Mouse (Mus musculus) heart, postnatal 0 days (tissue): ENCODE measurements around the gene Nr1h4. TPM values are rescaled to one million over a fixed set of nuclear protein-coding genes. Genes with fewer than 3 reads are reported as not detected.
A peak's percentile ranks its signal among the peaks of the same experiment; 100 is the strongest.

Source experiments
- ATAC-seq: fragments of 200-750 bp; cut with Nextera tagmentation; 2 replicates; pipeline ENCODE4 v1.8.0; 2017; ENCODE audit warnings: low read depth, moderate number of reproducible peaks, moderate library complexity; ENCODE audit not compliant: insufficient read depth
- DNase-seq: peaks from one replicate; pipeline ENCODE4 v3.0.0-alpha.2; 2016; ENCODE audit warnings: low spot score
- H3K27ac ChIP-seq: fragments of 300-500 bp; sonication (generic); 2 replicates; pipeline ENCODE4 v1.5.1; 2014; ENCODE audit warnings: low read depth, mild to moderate bottlenecking
- H3K27me3 ChIP-seq: fragments of 300-500 bp; sonication (generic); 2 replicates; pipeline ENCODE4 v1.6.1; 2014; ENCODE audit warnings: low read length, mixed read lengths; ENCODE audit not compliant: control insufficient read depth, insufficient read depth
- H3K36me3 ChIP-seq: fragments of 300-500 bp; sonication (generic); replicated peaks from 2 replicates; pipeline ENCODE4 v1.6.1; 2014; ENCODE audit warnings: low read length, mixed read lengths; ENCODE audit not compliant: control insufficient read depth, insufficient read depth
- H3K4me1 ChIP-seq: fragments of 300-500 bp; sonication (generic); 2 replicates; pipeline ENCODE4 v1.6.1; 2014; ENCODE audit warnings: antibody characterized with exemption; ENCODE audit not compliant: control insufficient read depth, insufficient read depth
- H3K4me2 ChIP-seq: fragments of 300-500 bp; sonication (generic); 2 replicates; pipeline ENCODE4 v1.6.1; 2014; ENCODE audit warnings: low read depth, mild to moderate bottlenecking, low read length, moderate library complexity
- H3K4me3 ChIP-seq: fragments of 300-500 bp; sonication (generic); 2 replicates; pipeline ENCODE4 v1.5.1; 2014; ENCODE audit warnings: low read depth, low read length
- H3K9ac ChIP-seq: fragments of 300-500 bp; sonication (generic); replicated peaks from 2 replicates; pipeline ENCODE4 v1.6.1; 2014; ENCODE audit warnings: low read depth, low read length, mixed read lengths
- H3K9me3 ChIP-seq: fragments of 300-500 bp; sonication (generic); replicated peaks from 2 replicates; pipeline ENCODE4 v1.6.1; 2016; ENCODE audit warnings: low read length; ENCODE audit not compliant: control insufficient read depth
- CTCF ChIP-seq: IDR thresholded peaks from 2 replicates; pipeline ENCODE4 v1.5.1; 2016; ENCODE audit warnings: antibody characterized with exemption, control low read depth, low read depth
- EP300 ChIP-seq: IDR thresholded peaks from 2 replicates; pipeline ENCODE4 v1.6.1; 2016; ENCODE audit warnings: antibody characterized with exemption, low read depth
- WGBS: fragments of 180-500 bp; shearing (Covaris S2); extraction: QIAGEN DNeasy Blood & Tissue Kit; methylation state at CpG from one replicate; pipeline ENCODE4 v1.1.7; 2014; 5-methylcytosine and 5-hydroxymethylcytosine counted together
- polyA plus RNA-seq: library from polyadenylated mRNA; unstranded; fragments of >200 nt; fragmentation: Nextera tagmentation; extraction: Ambion mirVana; gene quantifications from 2 replicates; pipeline ENCODE4 v1.2.1, GENCODE M21; 2015
- total RNA-seq: library from RNA; depleted of rRNA; stranded (reverse); fragments of >200 nt; gene quantifications from 2 replicates; pipeline ENCODE4 v1.2.3, GENCODE M21; 2014; ENCODE audit warnings: low replicate concordance

The Nr1h4 gene
- total and polyA plus RNA-seq, 2 experiments from 2014 or later, result 1.3 to 1.4 TPM

GRCm38 (mm10) chr10:89458770-89459169 lies 74.6 kb downstream of the Nr1h4 start:
- no peak for DNase-seq
- H3K36me3 ChIP-seq, result no peaks in the 10 kb centered on the region
- H3K27ac ChIP-seq, result no peak overlapping the region
- H3K4me1 ChIP-seq, result no peaks in the 10 kb centered on the region
- WGBS, result 58% methylated on average over 3 of the region's 3 CpGs
- no peak for ATAC-seq
- H3K4me3 ChIP-seq, result no peak overlapping the region
- H3K27me3 ChIP-seq, result no peaks in the 10 kb centered on the region
- no peak overlapping the region for H3K9ac ChIP-seq
- H3K9me3 ChIP-seq, result no peaks in the 10 kb centered on the region
- TF ChIP-seq CTCF (no peak), EP300 (no peak)
- no peak overlapping the region for H3K4me2 ChIP-seq

GRCm38 (mm10) chr10:89453794-89454193 lies 79.6 kb downstream of the Nr1h4 start:
- DNase-seq (no peak), ATAC-seq (no peak)
- Histone ChIP-seq H3K4me3 (no peak overlapping the region), H3K4me1 (no peaks in the 10 kb centered on the region), H3K9me3 (no peaks in the 10 kb centered on the region), H3K4me2 (no peak overlapping the region), H3K9ac (no peak overlapping the region), H3K36me3 (no peaks in the 10 kb centered on the region), H3K27ac (no peak overlapping the region), H3K27me3 (no peaks in the 10 kb centered on the region)
- WGBS, result 66% methylated on average over 3 of the region's 3 CpGs
- TF ChIP-seq CTCF, result no peak
- TF ChIP-seq EP300, result no peak

GRCm38 (mm10) chr10:89453068-89453641 lies 80.2 kb downstream of the Nr1h4 start:
- H3K27ac ChIP-seq, result no peak overlapping the region
- WGBS, result 79% methylated on average over 15 of the region's 15 CpGs

GRCm38 (mm10) chr10:89450411-89450810 lies 83.0 kb downstream of the Nr1h4 start:
- Histone ChIP-seq H3K9ac (no peak overlapping the region), H3K36me3 (no peaks in the 10 kb centered on the region), H3K4me2 (no peak overlapping the region), H3K4me1 (no peaks in the 10 kb centered on the region), H3K27me3 (no peaks in the 10 kb centered on the region), H3K9me3 (no peaks in the 10 kb centered on the region), H3K27ac (no peak overlapping the region), H3K4me3 (no peak overlapping the region)
- ATAC-seq (no peak), DNase-seq (no peak)
- 48% methylated on average over 10 of the region's 10 CpGs for WGBS
- TF ChIP-seq EP300 (no peak), CTCF (no peak)

More at GRCm38 (mm10) chr10:89453068-89453641, 80.2 kb downstream of the Nr1h4 start:
- H3K4me1 ChIP-seq, result no peaks in the 10 kb centered on the region
- DNase-seq (no peak), ATAC-seq (no peak)
- H3K9ac ChIP-seq, result no peak overlapping the region
- no peaks in the 10 kb centered on the region for H3K27me3 ChIP-seq
- H3K4me2 ChIP-seq, result no peak overlapping the region
- H3K9me3 ChIP-seq, result no peaks in the 10 kb centered on the region
- no peaks in the 10 kb centered on the region for H3K36me3 ChIP-seq
- TF ChIP-seq CTCF, result no peak
- TF ChIP-seq EP300, result no peak
- no peak overlapping the region for H3K4me3 ChIP-seq

- H3K27ac ChIP-seq, result peak overlapping the region; percentile 66; the same call in 1 of the 2 replicates
- H3K36me3 ChIP-seq, result no peaks in the 10 kb centered on the region; the same call in 1 of the 2 replicates
- H3K4me2 ChIP-seq, result peak overlapping the region; percentile 79
- H3K27me3 ChIP-seq, result no peaks in the 10 kb centered on the region
- ATAC-seq (no peak), DNase-seq (no peak)
- TF ChIP-seq EP300 (no peak), CTCF (no peak)
- peak overlapping the region; percentile 79 for H3K4me3 ChIP-seq
- WGBS, result 53% methylated on average over 3 of the region's 3 CpGs
- H3K4me1 ChIP-seq, result peaks cover 11% of the 10 kb centered on the region; the same call in 1 of the 2 replicates
- H3K9ac ChIP-seq, result no peak overlapping the region
- H3K9me3 ChIP-seq, result no peaks in the 10 kb centered on the region
Measured at GRCm38 (mm10) chr10:89444381-89444780, 89.0 kb downstream of the Nr1h4 start.
